Mouse (Mus musculus) embryonic facial prominence, embryonic 13.5 days (tissue): ENCODE measurements around the gene Prmt1. TPM values are rescaled to one million over a fixed set of nuclear protein-coding genes. Genes with fewer than 3 reads are reported as not detected.

Experiments used
- ATAC-seq: fragments of 200-750 bp; cut with Nextera tagmentation; 2 replicates; pipeline ENCODE4 v1.8.0; 2017; ENCODE audit warnings: low read depth; ENCODE audit not compliant: insufficient number of reproducible peaks, insufficient read depth, low FRiP score, low TSS enrichment
- H3K27ac ChIP-seq: fragments of 300-500 bp; sonication (generic); 2 replicates; pipeline ENCODE4 v1.5.1; 2015; ENCODE audit warnings: moderate library complexity, mild to moderate bottlenecking, inconsistent platforms
- H3K27me3 ChIP-seq: fragments of 300-500 bp; sonication (generic); 2 replicates; pipeline ENCODE4 v1.6.1; 2015; ENCODE audit warnings: mild to moderate bottlenecking, inconsistent platforms
- H3K36me3 ChIP-seq: fragments of 300-500 bp; sonication (generic); 2 replicates; pipeline ENCODE4 v1.6.1; 2015; ENCODE audit warnings: mild to moderate bottlenecking, inconsistent platforms
- H3K4me1 ChIP-seq: fragments of 300-500 bp; sonication (generic); 2 replicates; pipeline ENCODE4 v1.6.1; 2015; ENCODE audit warnings: inconsistent platforms
- H3K4me2 ChIP-seq: fragments of 300-500 bp; sonication (generic); 2 replicates; pipeline ENCODE4 v1.6.1; 2015; ENCODE audit warnings: moderate library complexity, mild to moderate bottlenecking, inconsistent platforms
- H3K4me3 ChIP-seq: fragments of 300-500 bp; sonication (generic); 2 replicates; pipeline ENCODE4 v1.5.1; 2015; ENCODE audit warnings: mild to moderate bottlenecking, inconsistent platforms
- H3K9ac ChIP-seq: fragments of 300-500 bp; sonication (generic); 2 replicates; pipeline ENCODE4 v1.6.1; 2015; ENCODE audit warnings: mild to moderate bottlenecking, inconsistent platforms
- H3K9me3 ChIP-seq: fragments of 300-500 bp; sonication (generic); 2 replicates; pipeline ENCODE4 v1.6.1; 2016; ENCODE audit warnings: inconsistent platforms
- WGBS: fragments of 180-500 bp; shearing (Covaris S2); methylation state at CpG from one replicate; pipeline ENCODE4 v1.1.7; 2015; ENCODE audit warnings: mixed read lengths; 5-methylcytosine and 5-hydroxymethylcytosine counted together
- microRNA-seq: library from miRNA; unstranded; fragments of <30 nt; microRNA quantifications from one replicate; pipeline ENCODE4, GENCODE M21; 2016
- polyA plus RNA-seq: library from polyadenylated mRNA; unstranded; fragments of >200 nt; fragmentation: Nextera tagmentation; extraction: Ambion mirVana; gene quantifications from 2 replicates; pipeline ENCODE4 v1.2.1, GENCODE M21; 2015

Prmt1 gene
- polyA plus RNA-seq, 1 experiment from 2014 or later: 684 TPM

DNA sequence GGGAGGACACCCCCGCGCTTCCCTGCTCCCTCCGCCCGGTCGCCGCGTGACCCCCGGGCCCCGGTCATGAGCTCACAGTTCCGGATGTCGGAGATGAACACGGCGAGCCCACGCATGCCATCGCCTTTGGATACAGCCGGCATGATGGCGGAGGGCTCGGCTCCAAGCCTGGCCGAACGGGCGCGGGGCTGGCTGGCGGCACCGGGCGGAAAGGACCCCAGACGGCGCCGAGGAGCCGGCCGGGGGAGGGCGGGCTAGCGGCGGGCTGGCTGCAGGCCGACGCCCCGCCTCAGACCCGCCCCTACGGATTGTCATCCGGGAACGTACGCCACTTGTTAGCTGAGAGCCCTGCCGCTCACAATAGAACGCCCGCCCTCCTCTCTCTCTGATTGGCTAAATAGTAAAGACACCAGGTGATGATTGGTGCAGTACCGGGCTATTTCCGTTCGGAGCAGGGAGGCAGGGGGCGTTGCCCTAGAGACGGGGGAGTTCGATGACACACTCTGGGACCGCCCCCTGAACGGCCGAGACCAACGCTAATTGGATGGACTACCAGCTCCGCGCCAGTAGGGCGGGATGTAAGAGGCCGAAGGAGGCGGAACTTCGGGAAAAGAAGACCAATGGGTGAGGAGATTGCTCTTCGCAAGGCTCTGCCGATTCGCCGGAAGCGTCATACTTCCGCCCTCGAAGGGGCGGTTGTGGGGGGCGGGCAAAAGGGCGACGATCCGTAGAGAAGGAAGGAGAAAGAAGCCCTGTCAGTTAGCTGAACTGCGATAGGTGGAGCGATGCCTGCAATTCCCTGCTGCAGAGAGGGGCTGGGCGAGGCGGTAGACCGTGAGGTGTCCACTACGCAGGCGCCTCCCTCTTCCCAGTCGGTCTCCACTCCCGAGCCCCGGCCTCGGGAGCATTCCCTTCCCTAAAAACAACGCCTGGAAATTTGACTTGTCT is 56.9 kb downstream of the Prmt1 start, which contains the start of gene Ap2a1:
Ap2a1 (minus strand) TSS at position 293 of the 948 bp plus-strand sequence.
- ATAC-seq: peak; percentile 99
- Histone ChIP-seq H3K27me3 (no peaks in the 10 kb centered on the region), H3K27ac (peak within 1 kb of the TSS; percentile 91), H3K4me1 (peaks cover 22% of the 10 kb centered on the region), H3K9me3 (no peaks in the 10 kb centered on the region), H3K4me3 (peak within 1 kb of the TSS; percentile 94), H3K4me2 (peak within 1 kb of the TSS; percentile 74), H3K36me3 (peaks cover 18% of the 10 kb centered on the region), H3K9ac (peak within 1 kb of the TSS; percentile 94)
- under 1% methylated on average over 84 of the region's 84 CpGs for WGBS

DNA sequence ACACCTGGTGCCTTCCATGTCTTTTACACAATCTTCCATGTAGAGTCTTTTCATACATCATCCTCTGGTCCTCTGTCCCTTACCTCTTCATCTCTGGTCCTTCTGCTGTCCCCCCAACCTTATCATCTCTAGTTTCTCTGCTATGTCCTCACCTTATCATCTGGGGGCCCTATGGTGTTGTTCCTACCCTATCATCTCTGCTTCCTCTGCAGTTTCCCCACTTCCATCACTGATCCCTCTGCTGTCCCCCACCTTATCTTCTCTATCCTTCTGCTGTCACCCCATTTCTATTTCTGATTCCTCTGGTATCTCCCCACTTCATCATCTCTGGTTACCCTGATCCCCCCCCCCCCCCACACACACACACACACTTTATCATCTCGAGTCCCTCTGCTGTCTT is 57.8 kb downstream of the Prmt1 start:
- peaks cover 26% of the 10 kb centered on the region for H3K36me3 ChIP-seq
- 4% methylated on average over 1 of the region's 1 CpGs for WGBS
- 0 out of 2 replicates have a peak overlapping the region, but pooled peaks have one; percentile 60 for H3K27ac ChIP-seq
- peak overlapping the region; percentile 74 for H3K4me2 ChIP-seq
- H3K9ac ChIP-seq: peak overlapping the region; percentile 94
- peaks cover 22% of the 10 kb centered on the region for H3K4me1 ChIP-seq
- no peaks in the 10 kb centered on the region for H3K9me3 ChIP-seq
- ATAC-seq: no peak
- H3K27me3 ChIP-seq: no peaks in the 10 kb centered on the region
- peak overlapping the region; percentile 94 for H3K4me3 ChIP-seq

Small RNAs within 50 kb of the gene (microRNA-seq; reads per million reads assigned to microRNA genes)
- gene Mir7054: 0.74 reads per million

Other genes starting within 250 kb of the Prmt1 start
- 32.2 and 35.9 TPM in 2 replicates for gene Vrk3, start 238.2 kb downstream of the Prmt1 start, polyA plus RNA-seq
- gene Zfp473, start 235.5 kb downstream of the Prmt1 start, polyA plus RNA-seq: 2.0 and 2.3 TPM in 2 replicates
- 93.5 and 100 TPM in 2 replicates for gene Nup62, start 170.5 kb downstream of the Prmt1 start, polyA plus RNA-seq
- gene Il4i1, start 170.2 kb downstream of the Prmt1 start, polyA plus RNA-seq: 1.7 and 2.2 TPM in 2 replicates
- gene Atf5, start 169.9 kb downstream of the Prmt1 start, polyA plus RNA-seq: 6.4 and 6.5 TPM in 2 replicates
- gene Akt1s1, start 137.6 kb downstream of the Prmt1 start, polyA plus RNA-seq: 104 and 110 TPM in 2 replicates
- 83.1 and 91.0 TPM in 2 replicates for gene Tbc1d17, start 137.5 kb downstream of the Prmt1 start, polyA plus RNA-seq
- 30.0 and 30.7 TPM in 2 replicates for gene Pnkp, start 129.4 kb downstream of the Prmt1 start, polyA plus RNA-seq
- 469 and 526 TPM in 2 replicates for gene Ptov1, start 116.8 kb downstream of the Prmt1 start, polyA plus RNA-seq
- gene Med25, start 93.9 kb downstream of the Prmt1 start, polyA plus RNA-seq: 107 and 111 TPM in 2 replicates
- gene Fuz, start 90.5 kb downstream of the Prmt1 start, polyA plus RNA-seq: 26.1 and 29.7 TPM in 2 replicates
- gene Ap2a1, start 57.1 kb downstream of the Prmt1 start, polyA plus RNA-seq: 72.3 and 77.5 TPM in 2 replicates
- gene Tsks, start 43.4 kb downstream of the Prmt1 start, polyA plus RNA-seq: 0.25 and 0.26 TPM in 2 replicates
- 32.0 and 39.1 TPM in 2 replicates for gene Cpt1c, start 11.7 kb downstream of the Prmt1 start, polyA plus RNA-seq
- gene Irf3, start 11.1 kb upstream of the Prmt1 start, polyA plus RNA-seq: 92.0 and 99.7 TPM in 2 replicates
- 73.6 and 83.2 TPM in 2 replicates for gene Bcl2l12, start 12.1 kb upstream of the Prmt1 start, polyA plus RNA-seq
- 38.6 and 40.2 TPM in 2 replicates for gene Scaf1, start 29.8 kb upstream of the Prmt1 start, polyA plus RNA-seq
- 19.7 and 23.3 TPM in 2 replicates for gene Rras, start 31.4 kb upstream of the Prmt1 start, polyA plus RNA-seq
- gene Prr12, start 66.3 kb upstream of the Prmt1 start, polyA plus RNA-seq: 15.2 and 15.7 TPM in 2 replicates
- gene Nosip, start 75.9 kb upstream of the Prmt1 start, polyA plus RNA-seq: 64.7 and 66.6 TPM in 2 replicates
- gene Prrg2, start 76.1 kb upstream of the Prmt1 start, polyA plus RNA-seq: 23.0 and 26.0 TPM in 2 replicates
- 375 and 376 TPM in 2 replicates for gene Rcn3, start 105.7 kb upstream of the Prmt1 start, polyA plus RNA-seq
- 61.6 and 65.1 TPM in 2 replicates for gene Fcgrt, start 117.3 kb upstream of the Prmt1 start, polyA plus RNA-seq
- 1,651 and 1,760 TPM in 2 replicates for gene Rps11, start 137.9 kb upstream of the Prmt1 start, polyA plus RNA-seq
- 1,453 and 1,588 TPM in 2 replicates for gene Rpl13a, start 142.2 kb upstream of the Prmt1 start, polyA plus RNA-seq
- gene Gm45713, start 149.7 kb upstream of the Prmt1 start, polyA plus RNA-seq: 0.20 TPM in 1 of 2 replicates, not detected in the other
- 1.3 and 1.7 TPM in 2 replicates for gene Flt3l, start 149.9 kb upstream of the Prmt1 start, polyA plus RNA-seq
- 78.5 and 97.7 TPM in 2 replicates for gene Pih1d1, start 167.7 kb upstream of the Prmt1 start, polyA plus RNA-seq
- 43.6 and 52.0 TPM in 2 replicates for gene Aldh16a1, start 168.0 kb upstream of the Prmt1 start, polyA plus RNA-seq
- gene Slc17a7, start 177.4 kb upstream of the Prmt1 start, polyA plus RNA-seq: 0.18 and 0.22 TPM in 2 replicates
- gene Gfy, start 193.0 kb upstream of the Prmt1 start, polyA plus RNA-seq: 1.8 and 2.6 TPM in 2 replicates
- not detected in 2 replicates for gene Pth2, start 194.4 kb upstream of the Prmt1 start, polyA plus RNA-seq
- 0.53 and 1.2 TPM in 2 replicates for gene Ccdc155, start 218.3 kb upstream of the Prmt1 start, polyA plus RNA-seq
- 2.3 and 3.0 TPM in 2 replicates for gene Dkkl1, start 225.6 kb upstream of the Prmt1 start, polyA plus RNA-seq
- 221 and 233 TPM in 2 replicates for gene Tead2, start 229.2 kb upstream of the Prmt1 start, polyA plus RNA-seq